Mouse (Mus musculus) adrenal gland (tissue): ENCODE data around the gene Mettl7a1.
"Not testable (repeated sequence)": the region's sequence is repeated elsewhere in the genome, so short reads cannot be mapped to it uniquely, and the experiment has no call there.

ENCODE experiments used
- intact Hi-C: fragments of 180-260 bp; cut with DNase I; formaldehyde crosslinking; loops from one replicate; pipeline ENCODE4 v1.15.1; 2025
- long read RNA-seq, 2 experiments: library from polyadenylated mRNA; unstranded; transcript quantifications; one replicate each; pipeline ENCODE4 v2.0.0; 2020; ENCODE audit warnings: borderline replicate concordance in 1 of 2; ENCODE audit not compliant: insufficient replicate concordance in 1 of 2

Gene Mettl7a1
- long read RNA-seq, experiment 1, partial matches to known transcripts: 0 of 5 reads
- long read RNA-seq, experiment 1, other reads (novel, unspliced or antisense): 3 of 5 reads
- long read RNA-seq, experiment 2: 0 reads

GRCm38 (mm10) chr15:100304019-100304991, at the start of gene Mettl7a1:
Mettl7a1 (plus strand) TSS chr15:100304140.
- intact Hi-C loops: no loop called here

- intact Hi-C loops: no loop called here
These were observed 47.6 kb upstream of the Mettl7a1 start for GRCm38 (mm10) chr15:100256386-100256785.

- intact Hi-C loops: no loop called here
These were observed 46.6 kb upstream of the Mettl7a1 start for GRCm38 (mm10) chr15:100257305-100257704.

- intact Hi-C loops: no loop called here
These were observed 45.1 kb upstream of the Mettl7a1 start for GRCm38 (mm10) chr15:100258646-100259425.

- intact Hi-C loops: loop anchor here (10.0 kb wide), 2 partner anchors 114 to 194 kb away; no protein-coding TSS in a partner anchor
These were observed 43.6 kb upstream of the Mettl7a1 start for GRCm38 (mm10) chr15:100260351-100260750.

GRCm38 (mm10) chr15:100263246-100263905, 40.6 kb upstream of the Mettl7a1 start:
- intact Hi-C loops: loop anchor here (10.0 kb wide), 2 partner anchors 111 to 191 kb away; no protein-coding TSS in a partner anchor

- intact Hi-C loops: loop anchor here (10.0 kb wide), 2 partner anchors 109 to 189 kb away; no protein-coding TSS in a partner anchor
These were observed 38.2 kb upstream of the Mettl7a1 start for GRCm38 (mm10) chr15:100265586-100266325.

GRCm38 (mm10) chr15:100268916-100269315, 35.0 kb upstream of the Mettl7a1 start:
- intact Hi-C loops: loop anchor here (10.0 kb wide), 2 partner anchors 106 to 186 kb away; no protein-coding TSS in a partner anchor

- intact Hi-C loops: loop anchor here (10.0 kb wide), 2 partner anchors 105 to 185 kb away; no protein-coding TSS in a partner anchor
These were observed 34.2 kb upstream of the Mettl7a1 start for GRCm38 (mm10) chr15:100269776-100270175.

- intact Hi-C loops: not testable (repeated sequence)
These were observed 33.3 kb upstream of the Mettl7a1 start for GRCm38 (mm10) chr15:100270609-100271008.

GRCm38 (mm10) chr15:100271411-100271810, 32.5 kb upstream of the Mettl7a1 start:
- intact Hi-C loops: no loop called here

- intact Hi-C loops: not testable (repeated sequence)
These were observed 30.1 kb upstream of the Mettl7a1 start for GRCm38 (mm10) chr15:100273791-100274308.

- intact Hi-C loops: no loop called here
These were observed 29.0 kb upstream of the Mettl7a1 start for GRCm38 (mm10) chr15:100274790-100275559.

GRCm38 (mm10) chr15:100276403-100276802, 27.5 kb upstream of the Mettl7a1 start:
- intact Hi-C loops: no loop called here

GRCm38 (mm10) chr15:100277586-100277985, 26.4 kb upstream of the Mettl7a1 start:
- intact Hi-C loops: no loop called here

- intact Hi-C loops: no loop called here
These were observed 23.3 kb upstream of the Mettl7a1 start, which contains the start of gene Tmprss12 for GRCm38 (mm10) chr15:100280626-100281025. Tmprss12 (plus strand) TSS chr15:100280837.

GRCm38 (mm10) chr15:100288980-100289379, 15.0 kb upstream of the Mettl7a1 start:
- intact Hi-C loops: no loop called here

- intact Hi-C loops: no loop called here
These were observed 13.1 kb upstream of the Mettl7a1 start for GRCm38 (mm10) chr15:100290858-100291257.

- intact Hi-C loops: no loop called here
These were observed 11.6 kb upstream of the Mettl7a1 start for GRCm38 (mm10) chr15:100292326-100292725.
